In genomic region chr5:116895036-116895783, GRCm38 (mm10) we compare ENCODE assay signal across 8 mouse cellular contexts.
DNase-seq lines count a peak whose midpoint lies in the region; ATAC-seq and TF ChIP-seq lines count a peak whose summit lies in the region.

No protein-coding gene starts in this region.

- DNase-seq in cerebellum, adult 2 months = peak; percentile 23 to 32
- DNase-seq in layer of hippocampus, postnatal 14 days (ENCODE audit: low spot score in 2 of 2) = peak; percentile 83 to 92
- DNase-seq in retina, embryonic 14.5 days (ENCODE audit: low spot score) = peak; percentile 73
- DNase-seq in gastrocnemius, adult 2 months = no peak
- DNase-seq in adrenal gland, adult 8-10 months = no peak

- intact Hi-C loops in gastrocnemius, adult 2 months (cut with DNase I) = loop anchor here (2.0 kb wide), 1 partner anchor 142 kb away; no protein-coding TSS in a partner anchor

- no peaks in the 10 kb centered on the region for H3K9me3 ChIP-seq in forebrain, embryonic 16.5 days (ENCODE audit: control insufficient read depth, low read length)

- no peaks in the 10 kb centered on the region for H3K27me3 ChIP-seq in cerebellum, adult 2 months (ENCODE audit: control insufficient read depth, insufficient read depth, low read length)
- no peaks in the 10 kb centered on the region for H3K27me3 ChIP-seq in forebrain, embryonic 16.5 days (replicated peaks; ENCODE audit: control insufficient read depth, insufficient read depth, low read length)

- TF ChIP-seq CTCF in cerebellum, adult 2 months (IDR thresholded peaks at IDR 0.05; ENCODE audit: borderline replicate concordance, insufficient read depth, low read depth, low read length) = no peak
- TF ChIP-seq CTCF in gastrocnemius, adult 2 months (IDR thresholded peaks at IDR 0.05) = no peak

- H3K36me3 ChIP-seq in forebrain, embryonic 16.5 days (ENCODE audit: control insufficient read depth, insufficient read depth) = no peaks in the 10 kb centered on the region

- H3K4me3 ChIP-seq in cerebellum, adult 2 months (replicated peaks; ENCODE audit: insufficient read depth, low read depth, low read length) = peak overlapping the region; percentile 26
- H3K4me3 ChIP-seq in forebrain, embryonic 16.5 days (replicated peaks; ENCODE audit: low read length) = 0 out of 2 replicates have a peak overlapping the region, but pooled peaks have one; percentile 4
- H3K4me3 ChIP-seq in gastrocnemius, adult 2 months = no peak overlapping the region

- H3K9ac ChIP-seq in forebrain, embryonic 16.5 days (replicated peaks; ENCODE audit: low read depth, low read length) = no peak overlapping the region

- peak overlapping the region; percentile 22 for H3K4me2 ChIP-seq in forebrain, embryonic 16.5 days (ENCODE audit: low read length)

- TF ChIP-seq POLR2A in cerebellum, adult 2 months (IDR thresholded peaks at IDR 0.05; ENCODE audit: borderline replicate concordance, insufficient read depth, low read length) = no peak

- no peak for ATAC-seq in cerebellum, adult (ENCODE audit: insufficient number of reproducible peaks, low FRiP score, low TSS enrichment)
- ATAC-seq in forebrain, embryonic 16.5 days = peak; percentile 99
- ATAC-seq in monocyte, adult 5-6 weeks (replicated peaks; ENCODE audit: insufficient number of reproducible peaks, low FRiP score, low TSS enrichment, poor library complexity, severe bottlenecking) = no peak

- no peak overlapping the region for H3K27ac ChIP-seq in cerebellum, adult 2 months (ENCODE audit: insufficient read depth, low read length)
- H3K27ac ChIP-seq in forebrain, embryonic 16.5 days (ENCODE audit: low read length) = peak overlapping the region; percentile 94
- H3K27ac ChIP-seq in gastrocnemius, adult 2 months = no peak overlapping the region

- no peaks in the 10 kb centered on the region for H3K4me1 ChIP-seq in cerebellum, adult 2 months (ENCODE audit: control insufficient read depth, insufficient read depth, low read length)
- H3K4me1 ChIP-seq in forebrain, embryonic 16.5 days (replicated peaks; ENCODE audit: control insufficient read depth, insufficient read depth, low read length) = peaks cover 6% of the 10 kb centered on the region

- WGBS in cerebellum, adult 2 months = 6% methylated on average over 12 of the region's 12 CpGs
- WGBS in forebrain, embryonic 16.5 days = 5% methylated on average over 12 of the region's 12 CpGs

Comparison
In these comparisons a context has a peak if more than half of its experiments do, and no peak if none do; other contexts are left out.
1. DNase-seq: peak in cerebellum, adult 2 months (2 of 2), layer of hippocampus, postnatal 14 days (2 of 2) and retina, embryonic 14.5 days (single experiment); none in gastrocnemius, adult 2 months (single experiment) and adrenal gland, adult 8-10 months (single experiment).